Mouse (Mus musculus): ENCODE results near the gene Rab3c.

Gene Rab3c

GRCm38 (mm10) chr13:110280563-110281144 is at the start of gene Rab3c:
Gene Rab3c (minus strand): TSS chr13:110280996.
- peak; percentile 16 for DNase-seq (ENCODE audit: low spot score)

- DNase-seq (ENCODE audit: low spot score), result peak; percentile 30
These were observed 38.0 kb upstream of the Rab3c start for GRCm38 (mm10) chr13:110318746-110319145.

- DNase-seq (ENCODE audit: low spot score), result no peak
These were observed 26.4 kb upstream of the Rab3c start for GRCm38 (mm10) chr13:110307188-110307587.

GRCm38 (mm10) chr13:110297112-110297511 is 16.3 kb upstream of the Rab3c start:
- no peak for DNase-seq (ENCODE audit: low spot score)

GRCm38 (mm10) chr13:110288499-110288898 is 7.7 kb upstream of the Rab3c start:
- no peak for DNase-seq (ENCODE audit: low spot score)

- DNase-seq (ENCODE audit: low spot score), result peak; percentile 73
These were observed 3.0 kb upstream of the Rab3c start for GRCm38 (mm10) chr13:110283781-110284180.

GRCm38 (mm10) chr13:110280028-110280562 is 701 bp downstream of the Rab3c start:
- peak; percentile 82 for DNase-seq (ENCODE audit: low spot score)

- DNase-seq (ENCODE audit: low spot score), result no peak
These were observed 1.6 kb downstream of the Rab3c start for GRCm38 (mm10) chr13:110278976-110279736.

- no peak for DNase-seq (ENCODE audit: low spot score)
These were observed 3.1 kb downstream of the Rab3c start for GRCm38 (mm10) chr13:110277709-110278108.

- DNase-seq (ENCODE audit: low spot score), result no peak
These were observed 5.3 kb downstream of the Rab3c start for GRCm38 (mm10) chr13:110275471-110275870.

GRCm38 (mm10) chr13:110260649-110261048 is 20.1 kb downstream of the Rab3c start:
- DNase-seq (ENCODE audit: low spot score), result no peak

- DNase-seq (ENCODE audit: low spot score), result peak; percentile 15
These were observed 29.3 kb downstream of the Rab3c start for GRCm38 (mm10) chr13:110251453-110251852.

- no peak for DNase-seq (ENCODE audit: low spot score)
These were observed 32.3 kb downstream of the Rab3c start for GRCm38 (mm10) chr13:110248481-110248880.

- DNase-seq (ENCODE audit: low spot score), result no peak
These were observed 41.8 kb downstream of the Rab3c start for GRCm38 (mm10) chr13:110238970-110239369.

- peak; percentile 62 for DNase-seq (ENCODE audit: low spot score)
These were observed 43.4 kb downstream of the Rab3c start for GRCm38 (mm10) chr13:110237209-110237935.

GRCm38 (mm10) chr13:110233364-110233763 is 47.4 kb downstream of the Rab3c start:
- no peak for DNase-seq (ENCODE audit: low spot score)

- DNase-seq (ENCODE audit: low spot score), result no peak
These were observed 49.6 kb downstream of the Rab3c start for GRCm38 (mm10) chr13:110231086-110231688.

- peak; percentile 42 for DNase-seq (ENCODE audit: low spot score)
These were observed 50.8 kb downstream of the Rab3c start for GRCm38 (mm10) chr13:110230046-110230445.

- DNase-seq (ENCODE audit: low spot score), result no peak
These were observed 61.6 kb downstream of the Rab3c start for GRCm38 (mm10) chr13:110219195-110219594.

GRCm38 (mm10) chr13:110218497-110218896 is 62.3 kb downstream of the Rab3c start:
- no peak for DNase-seq (ENCODE audit: low spot score)

- DNase-seq (ENCODE audit: low spot score), result peak; percentile 5
These were observed 69.2 kb downstream of the Rab3c start for GRCm38 (mm10) chr13:110211526-110212075.

- no peak for DNase-seq (ENCODE audit: low spot score)
These were observed 81.9 kb downstream of the Rab3c start for GRCm38 (mm10) chr13:110198906-110199305.

Measured in lung, postnatal 25 days (tissue).